Mouse (Mus musculus) MEL (cell line): ENCODE data around the gene Gm13695. TPM values are rescaled to one million over a fixed set of nuclear protein-coding genes. Genes with fewer than 3 reads are reported as not detected.
"Not testable (repeated sequence)": the region's sequence is repeated elsewhere in the genome, so short reads cannot be mapped to it uniquely, and the experiment has no call there.

Experiments used
- DNase-seq: peaks from one replicate; pipeline ENCODE4 v3.0.0; 2011; ENCODE audit warnings: low read depth, low spot score
- H3K27ac ChIP-seq: 2 replicates; pipeline ENCODE4 v1.5.1; 2012; ENCODE audit warnings: low read depth, mild to moderate bottlenecking, control low read depth, low read length, moderate library complexity; ENCODE audit not compliant: control insufficient read depth
- H3K27me3 ChIP-seq, 2 experiments: fragments of 150-350 bp in 1 of 2; sonication (generic) in 1 of 2; 2 replicates each; pipeline ENCODE4 v1.6.1; 2012; ENCODE audit warnings: low read length in 2 of 2, mild to moderate bottlenecking in 2 of 2, improper control_type of control experiment in 1 of 2, moderate library complexity in 1 of 2; ENCODE audit not compliant: insufficient read depth in 2 of 2, control insufficient read depth in 1 of 2
- H3K36me3 ChIP-seq, 2 experiments: 2 replicates each; pipeline ENCODE4 v1.6.1; 2012 to 2014; ENCODE audit warnings: low read length in 2 of 2, improper control_type of control experiment in 1 of 2, inconsistent platforms in 1 of 2, mild to moderate bottlenecking in 1 of 2; ENCODE audit not compliant: insufficient read depth in 2 of 2, control insufficient read depth in 1 of 2
- H3K4me1 ChIP-seq, 2 experiments: fragments of 150-350 bp in 1 of 2; sonication (generic) in 1 of 2; 2 replicates each; pipeline ENCODE4 v1.6.1; 2012; ENCODE audit warnings: low read length in 2 of 2, improper control_type of control experiment in 1 of 2, mild to moderate bottlenecking in 1 of 2; ENCODE audit not compliant: insufficient read depth in 2 of 2, control insufficient read depth in 1 of 2
- H3K4me3 ChIP-seq, 2 experiments: fragments of 150-350 bp in 1 of 2; sonication (generic) in 1 of 2; 2 replicates each; pipeline ENCODE4 v1.5.1; 2012; ENCODE audit warnings: low read depth in 2 of 2, low read length in 2 of 2, mild to moderate bottlenecking in 2 of 2, moderate library complexity in 2 of 2, control low read depth in 1 of 2, improper control_type of control experiment in 1 of 2; ENCODE audit not compliant: control insufficient read depth in 1 of 2, insufficient read depth in 1 of 2
- H3K79me2 ChIP-seq: 2 replicates; pipeline ENCODE4 v1.6.1; 2012; ENCODE audit warnings: mild to moderate bottlenecking, low read length, moderate library complexity; ENCODE audit not compliant: control insufficient read depth, poor library complexity, insufficient read depth
- H3K9ac ChIP-seq: 2 replicates; pipeline ENCODE4 v1.6.1; 2012; ENCODE audit warnings: low read depth, mild to moderate bottlenecking, control low read depth, low read length, moderate library complexity; ENCODE audit not compliant: control insufficient read depth, poor library complexity, severe bottlenecking
- H3K9me3 ChIP-seq: fragments of 150-350 bp; sonication (generic); replicated peaks from 2 replicates; pipeline ENCODE4 v1.6.1; 2012; ENCODE audit warnings: mild to moderate bottlenecking, low read length, improper control_type of control experiment, moderate library complexity; ENCODE audit not compliant: insufficient read depth
- BHLHE40 ChIP-seq: IDR thresholded peaks from 2 replicates; pipeline ENCODE4 v1.6.1; 2012; ENCODE audit warnings: low read depth, mild to moderate bottlenecking, inconsistent platforms, low read length, improper control_type of control experiment, borderline replicate concordance
- CTCF ChIP-seq, 3 experiments: IDR thresholded peaks in 2 of 3; conservative IDR thresholded peaks in 1 of 3; 2 replicates each; pipeline ENCODE4 v1.5.1; 2011 to 2012; ENCODE audit warnings: low read length in 3 of 3, low read depth in 2 of 3, mild to moderate bottlenecking in 2 of 3, improper control_type of control experiment in 1 of 3, inconsistent platforms in 1 of 3, mixed read lengths in 1 of 3, moderate library complexity in 1 of 3; ENCODE audit not compliant: control insufficient read depth in 1 of 3, insufficient read depth in 1 of 3, poor library complexity in 1 of 3, severe bottlenecking in 1 of 3
- E2F4 ChIP-seq: IDR thresholded peaks from 2 replicates; pipeline ENCODE4 v1.6.1; 2011; ENCODE audit warnings: low read depth, low read length, improper control_type of control experiment, borderline replicate concordance
- EP300 ChIP-seq, 2 experiments: IDR thresholded peaks; 2 replicates each; pipeline ENCODE4 v1.6.1; 2011; ENCODE audit warnings: improper control_type of control experiment in 2 of 2, low read length in 2 of 2, low read depth in 1 of 2, mild to moderate bottlenecking in 1 of 2
- ETS1 ChIP-seq: IDR thresholded peaks from 2 replicates; pipeline ENCODE4 v1.6.1; 2012; ENCODE audit warnings: low read depth, mild to moderate bottlenecking, inconsistent platforms, low read length, improper control_type of control experiment, moderate library complexity
- HCFC1 ChIP-seq: IDR thresholded peaks from 2 replicates; pipeline ENCODE4 v1.6.1; 2012; ENCODE audit warnings: low read depth, mild to moderate bottlenecking, inconsistent platforms, low read length, improper control_type of control experiment, moderate library complexity
- KAT2A ChIP-seq: conservative IDR thresholded peaks from 2 replicates; pipeline ENCODE4 v1.6.1; 2012; ENCODE audit warnings: low read depth, low read length, improper control_type of control experiment, inconsistent platforms
- MAFK ChIP-seq: IDR thresholded peaks from 2 replicates; pipeline ENCODE4 v1.6.1; 2011; ENCODE audit warnings: low read depth, mild to moderate bottlenecking, low read length, improper control_type of control experiment, borderline replicate concordance
- MEF2A ChIP-seq: IDR thresholded peaks from 2 replicates; pipeline ENCODE4 v1.6.1; 2014; ENCODE audit warnings: low read depth, mild to moderate bottlenecking, inconsistent platforms, low read length, improper control_type of control experiment; ENCODE audit not compliant: poor library complexity, insufficient replicate concordance, severe bottlenecking; ENCODE audit errors: extremely low read depth
- MYC ChIP-seq: IDR thresholded peaks from 2 replicates; pipeline ENCODE4 v1.6.1; 2011; ENCODE audit warnings: low read depth, mild to moderate bottlenecking, low read length, improper control_type of control experiment, moderate library complexity
- NELFE ChIP-seq: IDR thresholded peaks from 2 replicates; pipeline ENCODE4 v1.6.1; 2011; ENCODE audit warnings: low read depth, low read length, improper control_type of control experiment
- NRF1 ChIP-seq: IDR thresholded peaks from 2 replicates; pipeline ENCODE4 v1.6.1; 2014; ENCODE audit warnings: low read depth, mild to moderate bottlenecking, inconsistent platforms, low read length, improper control_type of control experiment, moderate library complexity; ENCODE audit not compliant: poor library complexity, insufficient read depth, severe bottlenecking
- POLR2A ChIP-seq, 2 experiments: IDR thresholded peaks; 2 replicates each; pipeline ENCODE4 v1.6.1; 2011 to 2012; ENCODE audit warnings: low read length in 2 of 2, mild to moderate bottlenecking in 2 of 2, control low read depth in 1 of 2, improper control_type of control experiment in 1 of 2, low read depth in 1 of 2, moderate library complexity in 1 of 2; ENCODE audit not compliant: control insufficient read depth in 1 of 2, insufficient read depth in 1 of 2, poor library complexity in 1 of 2
- POLR2AphosphoS2 ChIP-seq: IDR thresholded peaks from 2 replicates; pipeline ENCODE4 v1.6.1; 2011; ENCODE audit warnings: low read length, improper control_type of control experiment
- POLR2AphosphoS5 ChIP-seq: IDR thresholded peaks from 2 replicates; pipeline ENCODE4 v1.6.1; 2012; ENCODE audit warnings: low read depth, borderline replicate concordance, mild to moderate bottlenecking, inconsistent platforms, low read length, moderate library complexity, mixed read lengths
- SIN3A ChIP-seq: IDR thresholded peaks from 2 replicates; pipeline ENCODE4 v1.6.1; 2012; ENCODE audit warnings: low read length, improper control_type of control experiment, inconsistent platforms
- SMC3 ChIP-seq: IDR thresholded peaks from 2 replicates; pipeline ENCODE4 v1.6.1; 2011; ENCODE audit warnings: low read depth, low read length, improper control_type of control experiment
- TAL1 ChIP-seq: IDR thresholded peaks from 2 replicates; pipeline ENCODE4 v1.6.1; 2012; ENCODE audit warnings: mild to moderate bottlenecking, inconsistent platforms, low read length, moderate library complexity, mixed read lengths
- ZC3H11A ChIP-seq: IDR thresholded peaks from 2 replicates; pipeline ENCODE4 v1.6.1; 2012; ENCODE audit warnings: low read depth, mild to moderate bottlenecking, inconsistent platforms, low read length, improper control_type of control experiment
- ZKSCAN1 ChIP-seq: IDR thresholded peaks from 2 replicates; pipeline ENCODE4 v1.6.1; 2012; ENCODE audit warnings: low read depth, mild to moderate bottlenecking, inconsistent platforms, low read length, improper control_type of control experiment, moderate library complexity
- ZMIZ1 ChIP-seq: IDR thresholded peaks from 2 replicates; pipeline ENCODE4 v1.6.1; 2012; ENCODE audit warnings: low read depth, mild to moderate bottlenecking, inconsistent platforms, low read length, improper control_type of control experiment, moderate library complexity
- polyA plus RNA-seq, 2 experiments: library from polyadenylated mRNA; stranded (reverse) in 1 of 2; unstranded in 1 of 2; fragments of >175 nt in 1 of 2; fragments of >200 nt in 1 of 2; gene quantifications; 2 replicates each; pipeline versions ENCODE4 v1.2.1 to v1.2.4; 2012; ENCODE audit warnings: low replicate concordance in 2 of 2, low read depth in 1 of 2; ENCODE audit not compliant: insufficient read length in 2 of 2, insufficient read depth in 1 of 2, missing spikeins in 1 of 2
- total RNA-seq: library from RNA; depleted of rRNA; stranded (reverse); fragments of 300-350 nt; gene quantifications from 2 replicates; pipeline ENCODE4 v1.2.3, GENCODE M21; 2012; rRNA removed

Gm13695 gene
- total RNA-seq (0.08 TPM in 1 of 2 replicates, not detected in the other), polyA plus RNA-seq (not detected)

DNA sequence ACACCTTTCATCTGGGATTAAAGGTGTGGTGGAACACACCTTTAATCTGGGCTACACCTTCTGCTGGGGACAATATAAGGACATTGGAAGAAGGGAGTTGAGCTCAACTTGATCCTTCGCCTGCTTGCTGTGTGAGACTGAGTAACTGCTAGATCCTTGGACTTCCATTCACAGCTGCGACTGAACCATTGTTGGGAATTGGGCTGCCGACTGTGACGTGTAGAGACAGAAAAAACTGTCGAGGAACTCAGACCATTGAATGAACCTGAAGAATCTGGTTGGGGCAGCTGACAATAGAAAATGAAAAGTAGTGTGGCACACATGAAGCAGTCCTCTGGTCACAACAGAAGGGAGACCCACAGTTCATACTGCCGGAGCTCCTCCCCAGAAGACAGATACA is at the start of gene Gm13695:
TSS of gene Gm13695 (plus strand) at position 301 of the 400 bp plus-strand sequence.
- H3K27ac ChIP-seq, H3K4me3 ChIP-seq, DNase-seq, H3K4me1 ChIP-seq, H3K36me3 ChIP-seq, H3K27me3 ChIP-seq, H3K9ac ChIP-seq, H3K9me3 ChIP-seq, H3K79me2 ChIP-seq: not testable (repeated sequence)

DNA sequence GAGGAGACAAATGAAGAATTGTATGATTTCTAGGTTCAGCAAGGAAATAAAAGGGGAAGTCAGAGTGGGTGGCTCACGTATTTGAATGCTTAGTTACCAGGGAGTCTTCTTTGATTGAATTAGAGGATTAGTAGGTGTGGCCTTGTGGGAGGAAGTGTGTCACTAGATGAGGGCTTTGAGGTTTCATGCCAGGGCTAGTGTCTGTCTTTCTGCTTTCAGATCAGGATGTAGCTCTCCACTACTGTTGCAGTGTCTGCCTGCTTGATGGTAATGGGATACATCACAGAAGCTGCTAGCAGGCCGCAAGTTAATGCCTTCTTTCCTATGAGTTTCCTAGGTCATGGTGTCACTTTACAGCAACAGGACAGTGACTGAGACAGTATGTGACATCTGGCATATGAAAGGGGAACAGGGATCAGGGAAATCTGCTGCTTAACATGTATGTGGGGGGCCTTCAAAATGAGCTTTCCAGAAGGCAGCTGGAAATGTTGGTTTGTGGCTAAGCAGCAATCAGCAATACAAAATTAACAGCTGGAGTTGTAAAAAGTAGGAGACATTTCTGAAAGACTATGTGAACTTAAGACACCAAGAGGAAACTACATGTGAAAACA is 37.5 kb upstream of the Gm13695 start:
- TF ChIP-seq ETS1 (no peak), E2F4 (no peak), SMC3 (no peak), NELFE (no peak), ZC3H11A (no peak), TAL1 (no peak), MEF2A (no peak), MYC (no peak)
- Histone ChIP-seq H3K9me3 (no peaks in the 10 kb centered on the region), H3K79me2 (no peaks in the 10 kb centered on the region), H3K27me3 (peaks cover 0 to 2% of the 10 kb centered on the region in 2 experiments; a peak in 1 of 4 replicates), H3K4me3 (no peak overlapping the region), H3K27ac (no peak overlapping the region), H3K9ac (no peak overlapping the region), H3K4me1 (no peaks in the 10 kb centered on the region), H3K36me3 (no peaks in the 10 kb centered on the region)
- DNase-seq: peak; percentile 35

DNA sequence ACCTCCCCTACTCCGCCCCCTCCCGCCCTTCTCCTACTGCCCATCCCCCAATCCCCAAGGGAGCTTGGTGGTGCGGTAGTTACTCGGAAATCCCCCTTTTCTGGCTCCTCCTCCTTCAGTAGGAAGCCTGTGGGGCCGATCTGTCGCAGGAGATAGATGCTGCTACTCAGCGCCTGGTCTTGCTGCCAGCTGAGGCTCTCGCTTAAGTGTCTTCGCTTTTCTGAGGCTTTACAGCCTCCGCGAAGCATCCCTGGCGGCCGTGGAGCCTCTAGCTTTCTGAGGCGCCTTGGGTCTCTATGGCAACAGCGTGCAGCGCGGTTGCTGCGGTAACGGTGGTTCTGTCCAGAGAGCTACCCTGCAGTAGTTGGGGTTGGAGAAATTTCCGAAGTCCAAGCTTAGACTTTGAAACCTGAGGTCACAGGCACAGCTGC is 26.2 kb upstream of the Gm13695 start, which contains the start of gene Zswim2:
TSS of gene Zswim2 (minus strand) at position 298 of the 431 bp plus-strand sequence.
- no peak for DNase-seq
- no peaks in the 10 kb centered on the region for H3K36me3 ChIP-seq
- H3K79me2 ChIP-seq: no peaks in the 10 kb centered on the region
- no peak within 1 kb of the TSS for H3K27ac ChIP-seq
- H3K27me3 ChIP-seq: no peaks in the 10 kb centered on the region
- H3K4me1 ChIP-seq: no peaks in the 10 kb centered on the region
- TF ChIP-seq SIN3A (no peak), TAL1 (no peak), CTCF (IDR thresholded peaks at IDR 0.05 in 2 of 3, conservative IDR thresholded peaks at IDR 0.05 in 1 of 3; ENCODE audit: control insufficient read depth in 1 of 3, insufficient read depth in 1 of 3, low read depth in 2 of 3, low read length in 3 of 3, poor library complexity in 1 of 3, severe bottlenecking in 1 of 3) (no peak), POLR2A (IDR thresholded peaks at IDR 0.05; ENCODE audit: control insufficient read depth in 1 of 2, insufficient read depth in 1 of 2, low read depth in 1 of 2, low read length in 2 of 2, poor library complexity in 1 of 2) (no peak), KAT2A (no peak), MAFK (no peak), ZMIZ1 (no peak), E2F4 (no peak), BHLHE40 (no peak), SMC3 (no peak), EP300 (IDR thresholded peaks at IDR 0.05; ENCODE audit: low read depth in 1 of 2, low read length in 2 of 2) (no peak), POLR2AphosphoS5 (no peak), NRF1 (no peak), HCFC1 (no peak), POLR2AphosphoS2 (no peak), ZKSCAN1 (no peak), MEF2A (no peak)
- no peaks in the 10 kb centered on the region for H3K9me3 ChIP-seq
- H3K9ac ChIP-seq: no peak within 1 kb of the TSS
- no peak within 1 kb of the TSS for H3K4me3 ChIP-seq
